Mouse (Mus musculus): ENCODE measurements around the gene Rpl37. TPM values are rescaled to one million over a fixed set of nuclear protein-coding genes. Genes with fewer than 3 reads are reported as not detected.

Rpl37 gene
- polyA plus RNA-seq (2014; fragmentation: Nextera tagmentation; extraction: Ambion mirVana), result 487 and 490 TPM in 2 replicates

DNA sequence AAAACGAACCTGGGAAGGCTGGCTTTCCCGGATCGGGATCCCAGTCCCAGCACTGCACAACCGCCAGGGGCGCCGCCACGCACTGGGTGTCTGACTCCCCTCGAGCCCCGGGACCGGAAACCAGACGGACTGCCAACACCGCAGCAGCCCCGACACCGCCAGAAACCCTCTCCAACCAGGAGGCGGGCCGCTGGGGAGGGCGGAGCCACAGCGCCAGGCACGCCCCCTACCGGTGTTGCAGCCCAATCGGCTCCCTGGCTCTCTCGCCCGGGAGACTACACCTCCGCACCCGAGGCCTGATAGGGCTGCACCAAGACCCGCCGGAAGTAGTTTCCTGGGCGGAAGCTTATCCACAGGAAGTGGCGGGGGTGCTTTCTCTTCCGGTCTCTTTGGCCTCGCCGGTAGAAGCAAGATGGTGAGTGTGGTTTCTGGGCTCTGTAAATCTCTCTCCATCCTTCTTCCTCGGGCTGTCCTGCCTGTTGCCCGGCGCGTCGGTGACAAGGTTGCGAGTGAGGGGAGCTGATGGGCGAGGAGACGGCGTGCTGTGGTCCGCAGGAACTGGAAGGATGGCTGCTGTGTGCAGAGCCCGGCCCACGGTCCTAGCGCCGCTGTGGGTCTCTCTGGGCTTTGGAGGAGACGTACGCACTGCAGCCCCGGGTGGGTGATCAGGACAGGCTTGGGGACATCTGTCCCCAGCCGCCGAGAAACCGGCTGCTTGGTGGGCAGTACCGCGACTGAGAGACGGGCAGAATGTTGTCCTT lies at the start of gene Rpl37:
Gene Rpl37 (plus strand): TSS at position 376 of the 761 bp plus-strand sequence.
- peaks cover 10% of the 10 kb centered on the region for H3K4me1 ChIP-seq (ENCODE audit: control insufficient read depth, insufficient read depth, low read length)
- peak; percentile 99 for ATAC-seq (ENCODE audit: insufficient read depth, low FRiP score, low TSS enrichment)
- 0% methylated on average over 52 of the region's 55 CpGs for WGBS

GRCm38 (mm10) chr15:5068801-5069518 lies 47.5 kb upstream of the Rpl37 start:
- DNase-seq (ENCODE audit: low spot score) (peak; percentile 35), ATAC-seq (ENCODE audit: insufficient read depth, low FRiP score, low TSS enrichment) (no peak)
- no peak overlapping the region for H3K27ac ChIP-seq (ENCODE audit: low read depth, low read length)
- H3K4me2 ChIP-seq (ENCODE audit: low read depth), result no peak overlapping the region
- no peaks in the 10 kb centered on the region for H3K4me1 ChIP-seq (ENCODE audit: control insufficient read depth, insufficient read depth, low read length)
- no peaks in the 10 kb centered on the region for H3K36me3 ChIP-seq (ENCODE audit: control insufficient read depth, insufficient read depth, low read length)
- no peaks in the 10 kb centered on the region for H3K27me3 ChIP-seq (ENCODE audit: control insufficient read depth, insufficient read depth, low read length)
- 61% methylated on average over 15 of the region's 15 CpGs for WGBS
- no peaks in the 10 kb centered on the region for H3K9me3 ChIP-seq (ENCODE audit: control insufficient read depth, low read length)
- H3K9ac ChIP-seq (ENCODE audit: low read length), result no peak overlapping the region
- no peak overlapping the region for H3K4me3 ChIP-seq (ENCODE audit: low read depth, low read length)

More for the DNA sequence above, at the start of gene Rpl37:
- Histone ChIP-seq H3K36me3 (ENCODE audit: control insufficient read depth, insufficient read depth, low read length) (peaks cover 21% of the 10 kb centered on the region), H3K9ac (ENCODE audit: low read length) (peak within 1 kb of the TSS; percentile 94), H3K9me3 (ENCODE audit: control insufficient read depth, low read length) (no peaks in the 10 kb centered on the region), H3K4me2 (ENCODE audit: low read depth) (peak within 1 kb of the TSS; percentile 82), H3K27me3 (ENCODE audit: control insufficient read depth, insufficient read depth, low read length) (no peaks in the 10 kb centered on the region), H3K4me3 (ENCODE audit: low read depth, low read length) (peak within 1 kb of the TSS; percentile 94), H3K27ac (ENCODE audit: low read depth, low read length) (peak within 1 kb of the TSS; percentile 87)
- DNase-seq (ENCODE audit: low spot score), result peak; percentile 98

DNA sequence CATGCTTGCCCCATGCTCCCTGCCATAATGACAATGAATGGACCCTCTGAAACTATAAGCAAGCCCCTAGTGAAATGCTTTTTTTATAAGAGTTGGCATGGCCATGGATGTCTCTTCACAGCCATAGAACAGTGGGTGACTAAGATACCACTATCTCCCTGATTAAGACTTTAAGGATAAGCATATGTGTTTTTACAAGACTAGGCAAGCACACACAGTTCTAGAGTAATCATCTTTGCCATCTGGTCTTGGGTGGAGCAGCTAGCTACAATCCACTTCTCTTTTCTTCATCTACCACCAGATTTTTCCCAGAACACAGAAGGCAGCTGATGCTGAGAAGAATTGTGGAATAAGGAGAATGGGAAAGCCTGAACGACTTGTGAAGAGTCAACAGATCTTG lies 35.2 kb upstream of the Rpl37 start:
- Histone ChIP-seq H3K4me1 (ENCODE audit: control insufficient read depth, insufficient read depth, low read length) (no peaks in the 10 kb centered on the region), H3K4me3 (ENCODE audit: low read depth, low read length) (no peak overlapping the region), H3K27me3 (ENCODE audit: control insufficient read depth, insufficient read depth, low read length) (no peaks in the 10 kb centered on the region), H3K9me3 (ENCODE audit: control insufficient read depth, low read length) (no peaks in the 10 kb centered on the region; the same call in 1 of the 2 replicates), H3K9ac (ENCODE audit: low read length) (no peak overlapping the region), H3K4me2 (ENCODE audit: low read depth) (no peak overlapping the region), H3K36me3 (ENCODE audit: control insufficient read depth, insufficient read depth, low read length) (no peaks in the 10 kb centered on the region), H3K27ac (ENCODE audit: low read depth, low read length) (no peak overlapping the region)
- WGBS, result 90% methylated on average over 1 of the region's 1 CpGs
- DNase-seq (ENCODE audit: low spot score) (no peak), ATAC-seq (ENCODE audit: insufficient read depth, low FRiP score, low TSS enrichment) (no peak)

GRCm38 (mm10) chr15:5086162-5086561 lies 30.3 kb upstream of the Rpl37 start:
- no peak for ATAC-seq (ENCODE audit: insufficient read depth, low FRiP score, low TSS enrichment)
- Histone ChIP-seq H3K4me3 (ENCODE audit: low read depth, low read length) (no peak overlapping the region), H3K4me1 (ENCODE audit: control insufficient read depth, insufficient read depth, low read length) (no peaks in the 10 kb centered on the region), H3K4me2 (ENCODE audit: low read depth) (no peak overlapping the region), H3K9ac (ENCODE audit: low read length) (no peak overlapping the region), H3K27me3 (ENCODE audit: control insufficient read depth, insufficient read depth, low read length) (no peaks in the 10 kb centered on the region), H3K36me3 (ENCODE audit: control insufficient read depth, insufficient read depth, low read length) (no peaks in the 10 kb centered on the region), H3K9me3 (ENCODE audit: control insufficient read depth, low read length) (no peaks in the 10 kb centered on the region; the same call in 1 of the 2 replicates), H3K27ac (ENCODE audit: low read depth, low read length) (no peak overlapping the region)
- 29% methylated on average over 2 of the region's 2 CpGs for WGBS
- DNase-seq (ENCODE audit: low spot score), result no peak

GRCm38 (mm10) chr15:5088850-5089608 lies 27.4 kb upstream of the Rpl37 start:
- Histone ChIP-seq H3K4me1 (ENCODE audit: control insufficient read depth, insufficient read depth, low read length) (no peaks in the 10 kb centered on the region), H3K4me3 (ENCODE audit: low read depth, low read length) (no peak overlapping the region), H3K27ac (ENCODE audit: low read depth, low read length) (no peak overlapping the region), H3K27me3 (ENCODE audit: control insufficient read depth, insufficient read depth, low read length) (no peaks in the 10 kb centered on the region), H3K36me3 (ENCODE audit: control insufficient read depth, insufficient read depth, low read length) (no peaks in the 10 kb centered on the region), H3K4me2 (ENCODE audit: low read depth) (no peak overlapping the region), H3K9me3 (ENCODE audit: control insufficient read depth, low read length) (no peaks in the 10 kb centered on the region; the same call in 1 of the 2 replicates), H3K9ac (ENCODE audit: low read length) (no peak overlapping the region)
- DNase-seq (ENCODE audit: low spot score) (no peak), ATAC-seq (ENCODE audit: insufficient read depth, low FRiP score, low TSS enrichment) (peak; percentile 55)
- WGBS, result 71% methylated on average over 7 of the region's 7 CpGs

DNA sequence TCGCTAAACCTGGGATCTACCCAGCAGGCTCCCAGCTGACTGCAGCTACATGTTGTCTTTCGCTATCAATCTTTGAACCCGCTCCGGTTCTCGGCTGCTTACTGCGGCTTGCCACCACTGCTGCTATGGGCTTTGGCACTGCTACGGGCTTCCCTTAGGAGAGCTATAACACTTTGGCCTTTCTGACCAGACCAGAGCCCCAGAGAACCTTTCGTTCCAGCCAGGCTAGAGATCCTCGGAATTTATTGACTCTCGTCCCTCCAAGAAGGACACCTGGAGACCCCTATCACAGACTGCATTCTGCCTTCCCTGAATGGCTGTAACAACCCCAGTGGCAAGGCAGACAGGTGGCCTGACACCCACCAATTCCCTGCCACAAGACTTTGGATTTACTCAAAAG lies 26.3 kb upstream of the Rpl37 start:
- WGBS, result 91% methylated on average over 10 of the region's 10 CpGs

GRCm38 (mm10) chr15:5095534-5096301 lies 20.7 kb upstream of the Rpl37 start:
- WGBS, result 83% methylated on average over 11 of the region's 11 CpGs
- no peak for ATAC-seq (ENCODE audit: insufficient read depth, low FRiP score, low TSS enrichment)

More for the DNA sequence above, 26.3 kb upstream of the Rpl37 start:
- H3K36me3 ChIP-seq (ENCODE audit: control insufficient read depth, insufficient read depth, low read length), result no peaks in the 10 kb centered on the region
- H3K4me2 ChIP-seq (ENCODE audit: low read depth), result no peak overlapping the region
- H3K27ac ChIP-seq (ENCODE audit: low read depth, low read length), result no peak overlapping the region
- no peaks in the 10 kb centered on the region for H3K27me3 ChIP-seq (ENCODE audit: control insufficient read depth, insufficient read depth, low read length)
- no peak overlapping the region for H3K4me3 ChIP-seq (ENCODE audit: low read depth, low read length)
- ATAC-seq (ENCODE audit: insufficient read depth, low FRiP score, low TSS enrichment) (no peak), DNase-seq (ENCODE audit: low spot score) (no peak)
- no peak overlapping the region for H3K9ac ChIP-seq (ENCODE audit: low read length)
- H3K9me3 ChIP-seq (ENCODE audit: control insufficient read depth, low read length), result no peaks in the 10 kb centered on the region
- no peaks in the 10 kb centered on the region for H3K4me1 ChIP-seq (ENCODE audit: control insufficient read depth, insufficient read depth, low read length)

GRCm38 (mm10) chr15:5097376-5097775 lies 19.1 kb upstream of the Rpl37 start:
- WGBS, result 100% methylated on average over 1 of the region's 1 CpGs
- Histone ChIP-seq H3K4me2 (ENCODE audit: low read depth) (no peak overlapping the region), H3K4me1 (ENCODE audit: control insufficient read depth, insufficient read depth, low read length) (no peaks in the 10 kb centered on the region), H3K4me3 (ENCODE audit: low read depth, low read length) (no peak overlapping the region), H3K27me3 (ENCODE audit: control insufficient read depth, insufficient read depth, low read length) (no peaks in the 10 kb centered on the region), H3K36me3 (ENCODE audit: control insufficient read depth, insufficient read depth, low read length) (no peaks in the 10 kb centered on the region), H3K9me3 (ENCODE audit: control insufficient read depth, low read length) (no peaks in the 10 kb centered on the region), H3K27ac (ENCODE audit: low read depth, low read length) (no peak overlapping the region), H3K9ac (ENCODE audit: low read length) (no peak overlapping the region)
- DNase-seq (ENCODE audit: low spot score) (no peak), ATAC-seq (ENCODE audit: insufficient read depth, low FRiP score, low TSS enrichment) (no peak)

More at GRCm38 (mm10) chr15:5095534-5096301, 20.7 kb upstream of the Rpl37 start:
- H3K9me3 ChIP-seq (ENCODE audit: control insufficient read depth, low read length), result no peaks in the 10 kb centered on the region
- no peak overlapping the region for H3K9ac ChIP-seq (ENCODE audit: low read length)
- no peaks in the 10 kb centered on the region for H3K36me3 ChIP-seq (ENCODE audit: control insufficient read depth, insufficient read depth, low read length)
- no peaks in the 10 kb centered on the region for H3K27me3 ChIP-seq (ENCODE audit: control insufficient read depth, insufficient read depth, low read length)
- DNase-seq (ENCODE audit: low spot score), result no peak
- H3K4me1 ChIP-seq (ENCODE audit: control insufficient read depth, insufficient read depth, low read length), result no peaks in the 10 kb centered on the region
- H3K4me2 ChIP-seq (ENCODE audit: low read depth), result no peak overlapping the region
- no peak overlapping the region for H3K4me3 ChIP-seq (ENCODE audit: low read depth, low read length)
- H3K27ac ChIP-seq (ENCODE audit: low read depth, low read length), result no peak overlapping the region
